Mouse (Mus musculus) limb, embryonic 15.5 days (tissue): ENCODE measurements around the gene Slf2. TPM values are rescaled to one million over a fixed set of nuclear protein-coding genes. Genes with fewer than 3 reads are reported as not detected.

Source experiments
- ATAC-seq: fragments of 200-750 bp; cut with Nextera tagmentation; 2 replicates; pipeline ENCODE4 v1.8.0; 2017; ENCODE audit warnings: low read depth, moderate TSS enrichment; ENCODE audit not compliant: insufficient number of reproducible peaks, low FRiP score, low TSS enrichment
- H3K27ac ChIP-seq: fragments of 300-500 bp; sonication (generic); 2 replicates; pipeline ENCODE4 v1.5.1; 2015; ENCODE audit warnings: moderate library complexity, mild to moderate bottlenecking, inconsistent platforms
- H3K27me3 ChIP-seq: fragments of 300-500 bp; sonication (generic); 2 replicates; pipeline ENCODE4 v1.6.1; 2015; ENCODE audit warnings: inconsistent platforms
- H3K36me3 ChIP-seq: fragments of 300-500 bp; sonication (generic); 2 replicates; pipeline ENCODE4 v1.6.1; 2015; ENCODE audit warnings: inconsistent platforms
- H3K4me1 ChIP-seq: fragments of 300-500 bp; sonication (generic); 2 replicates; pipeline ENCODE4 v1.6.1; 2015; ENCODE audit warnings: inconsistent platforms
- H3K4me2 ChIP-seq: fragments of 300-500 bp; sonication (generic); 2 replicates; pipeline ENCODE4 v1.6.1; 2015; ENCODE audit warnings: mild to moderate bottlenecking, inconsistent platforms
- H3K4me3 ChIP-seq: fragments of 300-500 bp; sonication (generic); 2 replicates; pipeline ENCODE4 v1.5.1; 2015; ENCODE audit warnings: mild to moderate bottlenecking, inconsistent platforms
- H3K9ac ChIP-seq: fragments of 300-500 bp; sonication (generic); 2 replicates; pipeline ENCODE4 v1.6.1; 2015; ENCODE audit warnings: inconsistent platforms
- H3K9me3 ChIP-seq: fragments of 300-500 bp; sonication (generic); 2 replicates; pipeline ENCODE4 v1.6.1; 2016; ENCODE audit warnings: inconsistent platforms
- WGBS: fragments of 180-500 bp; shearing (Covaris S2); methylation state at CpG from one replicate; pipeline ENCODE4 v1.1.7; 2015; 5-methylcytosine and 5-hydroxymethylcytosine counted together
- polyA plus RNA-seq: library from polyadenylated mRNA; unstranded; fragments of >200 nt; fragmentation: Nextera tagmentation; extraction: Ambion mirVana; gene quantifications from 2 replicates; pipeline ENCODE4 v1.2.1, GENCODE M21; 2015

Slf2 gene
- polyA plus RNA-seq, 1 experiment from 2014 or later, result 29.1 TPM

DNA sequence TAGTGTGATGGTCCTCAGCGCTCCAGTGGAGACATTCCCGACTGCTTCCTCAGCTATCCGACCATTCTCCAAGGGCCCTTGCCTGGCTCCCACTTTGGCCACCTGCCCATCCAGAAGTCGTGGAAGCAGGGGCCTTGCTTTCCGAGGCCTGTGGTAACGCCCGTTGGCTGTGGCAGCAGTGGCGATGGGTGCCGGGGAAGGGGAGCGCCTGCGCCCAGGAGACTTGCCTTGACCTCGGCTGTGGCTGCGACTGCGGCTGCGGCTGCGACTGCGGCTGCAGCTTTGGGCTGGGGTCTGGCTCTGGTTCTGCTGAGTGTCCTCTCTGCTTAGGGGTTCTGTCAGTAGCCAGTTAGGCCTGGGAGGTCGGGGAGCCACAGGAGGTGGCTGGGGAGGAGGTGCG is 97.8 kb downstream of the Slf2 start:
- ATAC-seq, result no peak
- no peaks in the 10 kb centered on the region for H3K9me3 ChIP-seq
- no peak overlapping the region for H3K4me2 ChIP-seq
- H3K27me3 ChIP-seq, result no peaks in the 10 kb centered on the region
- 64% methylated on average over 19 of the region's 19 CpGs for WGBS
- H3K36me3 ChIP-seq, result peaks cover 51% of the 10 kb centered on the region
- H3K4me1 ChIP-seq, result peaks cover 37% of the 10 kb centered on the region
- no peak overlapping the region for H3K9ac ChIP-seq
- no peak overlapping the region for H3K4me3 ChIP-seq
- H3K27ac ChIP-seq, result no peak overlapping the region; the same call in 1 of the 2 replicates

DNA sequence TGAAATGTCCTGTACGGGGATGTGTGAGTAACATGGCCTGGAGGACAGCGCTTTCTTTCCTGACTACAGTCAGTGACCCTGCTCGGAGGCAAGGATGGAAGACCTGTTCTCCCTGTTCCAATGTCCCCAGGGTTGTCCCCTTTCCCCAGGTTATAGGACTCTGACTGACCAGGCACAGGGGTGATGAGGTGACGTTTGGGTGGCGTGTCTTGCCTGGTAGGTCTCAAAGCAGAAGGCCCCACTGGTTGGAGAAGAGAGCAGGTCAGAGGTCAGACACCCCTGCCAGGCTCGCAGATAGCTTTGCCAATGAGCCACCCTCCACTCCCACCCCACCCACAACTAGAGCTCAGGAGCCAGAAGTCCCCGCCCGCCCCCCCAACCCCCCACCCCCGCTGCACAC is 98.6 kb downstream of the Slf2 start:
- Histone ChIP-seq H3K27ac (no peak overlapping the region), H3K9ac (no peak overlapping the region), H3K9me3 (no peaks in the 10 kb centered on the region), H3K27me3 (no peaks in the 10 kb centered on the region), H3K4me1 (peaks cover 37% of the 10 kb centered on the region), H3K4me2 (no peak overlapping the region), H3K36me3 (peaks cover 44% of the 10 kb centered on the region), H3K4me3 (no peak overlapping the region)
- no peak for ATAC-seq
- WGBS, result 53% methylated on average over 9 of the region's 9 CpGs

DNA sequence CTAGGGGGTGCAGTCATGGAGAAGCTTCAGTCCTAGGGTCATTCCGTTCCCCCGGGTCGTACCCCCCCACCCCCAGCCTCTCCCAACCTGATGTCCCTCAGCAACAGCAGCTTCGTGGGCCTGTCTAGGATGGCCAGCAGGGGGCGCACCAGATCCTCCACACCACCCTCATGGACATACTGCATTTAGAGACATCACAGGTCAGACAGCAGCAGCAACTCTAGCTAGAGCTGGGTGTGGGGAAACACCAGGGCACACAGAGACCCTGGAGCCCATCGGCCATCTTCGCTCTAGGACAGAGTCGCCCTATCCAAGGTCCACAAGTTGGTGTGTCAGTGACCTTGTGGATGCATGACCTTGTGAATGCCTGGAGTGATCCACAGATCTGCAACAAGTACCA is 99.2 kb downstream of the Slf2 start:
- no peak overlapping the region for H3K4me3 ChIP-seq
- H3K9ac ChIP-seq, result no peak overlapping the region
- ATAC-seq, result no peak
- 36% methylated on average over 8 of the region's 8 CpGs for WGBS
- peaks cover 37% of the 10 kb centered on the region for H3K4me1 ChIP-seq
- H3K27me3 ChIP-seq, result no peaks in the 10 kb centered on the region
- no peak overlapping the region for H3K4me2 ChIP-seq
- H3K36me3 ChIP-seq, result peaks cover 39% of the 10 kb centered on the region
- H3K27ac ChIP-seq, result no peak overlapping the region
- H3K9me3 ChIP-seq, result no peaks in the 10 kb centered on the region

DNA sequence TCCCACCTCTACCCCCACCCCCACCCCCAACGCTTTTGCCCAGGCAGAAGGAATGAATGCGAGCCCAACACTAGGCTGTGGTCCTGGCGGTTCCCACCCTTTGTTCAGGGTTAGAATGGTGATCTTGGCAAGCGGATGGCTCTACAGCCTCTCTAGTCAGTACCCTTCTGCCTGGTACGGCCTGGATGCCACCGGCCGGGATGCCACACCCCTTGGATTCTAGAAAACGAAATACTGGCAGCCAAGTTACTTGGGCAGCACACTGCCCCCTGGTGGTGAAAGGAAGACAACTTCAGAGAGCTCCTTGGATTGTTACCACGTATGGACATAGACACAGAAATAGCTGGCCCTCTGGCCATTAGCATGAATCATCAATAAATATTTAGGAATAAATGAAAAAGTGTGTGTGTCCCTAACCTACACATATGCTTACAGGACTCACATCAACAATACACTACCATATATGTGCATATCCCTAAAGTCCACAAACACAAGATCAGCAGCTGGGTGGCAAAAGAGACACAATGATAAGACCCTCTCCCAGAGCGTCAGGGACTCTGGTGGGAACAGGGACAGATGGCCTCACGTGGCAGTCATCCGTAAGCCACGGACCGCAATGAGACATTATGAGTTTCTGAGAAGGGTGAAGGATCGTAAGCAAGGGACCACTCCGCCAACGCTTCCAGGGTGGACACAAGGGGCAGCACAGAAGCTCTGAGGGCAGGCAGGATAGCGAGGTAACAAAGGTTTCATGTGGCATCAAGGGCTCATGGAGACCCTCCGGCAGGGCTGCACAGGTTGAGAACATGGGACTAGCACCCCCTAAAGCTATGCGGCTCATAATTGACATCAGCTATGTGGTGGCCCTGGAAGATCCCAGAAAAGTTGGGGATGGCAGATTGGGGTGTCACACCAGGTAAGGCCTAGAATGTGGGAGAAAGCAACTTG is 100.1 kb downstream of the Slf2 start:
- H3K4me2 ChIP-seq, result peak overlapping the region; percentile 42
- peaks cover 37% of the 10 kb centered on the region for H3K4me1 ChIP-seq
- no peak for ATAC-seq
- peaks cover 30% of the 10 kb centered on the region for H3K36me3 ChIP-seq
- peaks cover 1% of the 10 kb centered on the region; the same call in 1 of the 2 replicates for H3K27me3 ChIP-seq
- no peak overlapping the region for H3K9ac ChIP-seq
- H3K4me3 ChIP-seq, result peak overlapping the region; percentile 15
- H3K9me3 ChIP-seq, result no peaks in the 10 kb centered on the region
- 0 out of 2 replicates have a peak overlapping the region, but pooled peaks have one; percentile 13 for H3K27ac ChIP-seq
- WGBS, result 40% methylated on average over 20 of the region's 20 CpGs

DNA sequence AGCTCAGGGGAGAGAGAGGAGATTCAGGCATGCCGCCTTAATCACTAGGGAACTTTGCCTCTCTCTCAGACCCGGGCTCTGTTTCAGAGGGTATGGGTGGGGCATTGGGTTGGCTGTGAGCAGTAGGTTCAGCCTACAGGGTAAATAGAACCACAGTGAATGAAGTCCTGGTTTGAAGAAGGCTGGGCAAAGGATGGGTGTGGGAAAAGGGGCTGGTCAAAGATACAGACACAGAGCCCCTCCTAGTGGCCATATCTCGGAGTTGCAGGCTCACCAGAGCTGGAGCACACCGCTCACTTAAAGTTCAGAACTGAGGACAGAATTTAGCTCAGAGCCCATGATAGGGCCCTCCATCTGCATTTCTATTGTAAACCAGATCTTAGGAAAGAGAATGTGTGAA is 100.8 kb downstream of the Slf2 start:
- 23% methylated on average over 4 of the region's 4 CpGs for WGBS
- Histone ChIP-seq H3K4me2 (no peak overlapping the region), H3K9ac (no peak overlapping the region), H3K36me3 (peaks cover 22% of the 10 kb centered on the region), H3K9me3 (no peaks in the 10 kb centered on the region), H3K4me1 (peaks cover 37% of the 10 kb centered on the region), H3K27me3 (peaks cover 3% of the 10 kb centered on the region; the same call in 1 of the 2 replicates), H3K4me3 (no peak overlapping the region), H3K27ac (no peak overlapping the region)
- ATAC-seq, result peak; percentile 40; the same call in 1 of the 2 replicates

Other genes with a start within 250 kb of the Slf2 start
- gene Pax2, start 175.1 kb upstream of the Slf2 start, polyA plus RNA-seq, result not detected in 2 replicates
- 3.8 and 4.9 TPM in 2 replicates for gene Sema4g, start 58.0 kb downstream of the Slf2 start, polyA plus RNA-seq
- 19.6 and 19.8 TPM in 2 replicates for gene Twnk, start 74.5 kb downstream of the Slf2 start, polyA plus RNA-seq
- 62.5 and 65.1 TPM in 2 replicates for gene Mrpl43, start 75.3 kb downstream of the Slf2 start, polyA plus RNA-seq
- gene Lzts2, start 83.3 kb downstream of the Slf2 start, polyA plus RNA-seq, result 66.8 and 68.3 TPM in 2 replicates
- gene Pdzd7, start 114.6 kb downstream of the Slf2 start, polyA plus RNA-seq, result 0.16 and 0.37 TPM in 2 replicates
- gene Sfxn3, start 116.4 kb downstream of the Slf2 start, polyA plus RNA-seq, result 33.8 and 36.9 TPM in 2 replicates
- gene Kazald1, start 144.1 kb downstream of the Slf2 start, polyA plus RNA-seq, result 38.5 and 60.8 TPM in 2 replicates
- gene Tlx1, start 219.5 kb downstream of the Slf2 start, polyA plus RNA-seq, result 0.87 and 0.88 TPM in 2 replicates